Mouse (Mus musculus): ENCODE data around the gene Dmgdh. TPM values are rescaled to one million over a fixed set of nuclear protein-coding genes. Genes with fewer than 3 reads are reported as not detected.

Dmgdh gene
- polyA plus RNA-seq, 1 experiment from 2014 or later, result not detected

DNA sequence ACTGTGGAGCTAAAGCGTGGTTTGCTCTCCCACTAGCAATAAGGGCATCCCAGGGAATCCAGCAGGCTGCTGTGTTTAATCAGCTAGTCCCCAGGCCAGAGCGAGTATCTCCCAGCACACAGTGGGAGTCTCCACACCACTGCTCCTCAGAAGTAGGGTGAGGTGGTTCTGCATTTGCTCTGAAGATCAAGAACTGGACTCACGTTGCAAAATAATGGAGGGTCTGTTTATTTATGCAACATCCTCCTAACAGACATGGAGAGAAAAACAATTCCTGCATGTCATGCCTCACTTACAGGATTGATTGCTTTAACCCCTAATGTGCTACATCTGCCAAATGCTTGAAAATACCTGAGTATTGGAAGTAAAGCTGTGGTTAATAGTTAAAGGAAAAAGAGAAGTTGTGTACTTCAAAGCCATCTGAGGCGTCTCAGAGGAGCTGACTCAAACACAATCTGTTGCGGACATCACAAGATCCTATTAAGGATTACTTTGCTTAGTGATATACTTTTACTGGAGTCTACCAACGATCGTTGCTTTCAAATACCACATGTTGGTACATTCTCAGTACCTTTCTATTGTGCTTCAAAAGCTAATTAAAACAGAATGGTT is 99.6 kb downstream of the Dmgdh start:
- no peaks in the 10 kb centered on the region for H3K9me3 ChIP-seq (ENCODE audit: control insufficient read depth, low read length)
- no peaks in the 10 kb centered on the region for H3K27me3 ChIP-seq (ENCODE audit: control insufficient read depth, insufficient read depth, low read depth, low read length)
- H3K36me3 ChIP-seq (ENCODE audit: control insufficient read depth, insufficient read depth, low read length), result no peaks in the 10 kb centered on the region
- no peak overlapping the region for H3K9ac ChIP-seq (ENCODE audit: low read length)
- no peak overlapping the region for H3K27ac ChIP-seq (ENCODE audit: low read length)
- H3K4me2 ChIP-seq (ENCODE audit: low read depth, low read length), result no peak overlapping the region
- H3K4me3 ChIP-seq (ENCODE audit: low read length), result no peak overlapping the region
- peaks cover 13% of the 10 kb centered on the region for H3K4me1 ChIP-seq (replicated peaks; ENCODE audit: control insufficient read depth, insufficient read depth, low read length)
- 53% methylated on average over 7 of the region's 7 CpGs for WGBS
- ATAC-seq (ENCODE audit: low read depth), result no peak

DNA sequence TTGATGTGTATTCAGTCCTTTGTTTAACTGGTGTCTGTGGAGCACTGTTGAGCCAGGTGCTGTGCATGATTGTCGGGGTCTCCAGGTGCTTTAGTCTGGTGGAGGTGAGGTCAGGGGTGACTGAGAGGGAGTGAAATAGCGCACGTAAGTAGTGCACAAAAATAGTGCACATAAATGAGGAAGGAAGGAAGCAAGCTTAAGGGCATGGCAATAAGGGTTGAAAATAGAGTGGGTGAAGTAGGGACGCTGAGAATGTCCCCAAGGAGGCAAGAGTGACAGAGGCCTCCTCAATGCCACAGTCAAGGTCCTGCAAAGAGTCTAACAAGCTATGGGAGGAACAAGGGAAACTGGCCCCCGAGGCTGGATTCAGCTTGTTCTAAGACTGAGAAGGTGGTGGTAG is 108.6 kb downstream of the Dmgdh start:
- peaks cover 2% of the 10 kb centered on the region; the same call in 1 of the 2 replicates for H3K9me3 ChIP-seq (ENCODE audit: control insufficient read depth, low read length)
- WGBS, result 72% methylated on average over 5 of the region's 5 CpGs
- no peak overlapping the region for H3K9ac ChIP-seq (ENCODE audit: low read length)
- no peak overlapping the region for H3K4me2 ChIP-seq (ENCODE audit: low read depth, low read length)
- no peak for ATAC-seq (ENCODE audit: low read depth)
- no peak overlapping the region for H3K4me3 ChIP-seq (ENCODE audit: low read length)
- H3K4me1 ChIP-seq (replicated peaks; ENCODE audit: control insufficient read depth, insufficient read depth, low read length), result peaks cover 6% of the 10 kb centered on the region
- H3K36me3 ChIP-seq (ENCODE audit: control insufficient read depth, insufficient read depth, low read length), result no peaks in the 10 kb centered on the region; the same call in 1 of the 2 replicates
- no peak overlapping the region for H3K27ac ChIP-seq (ENCODE audit: low read length)
- H3K27me3 ChIP-seq (ENCODE audit: control insufficient read depth, insufficient read depth, low read depth, low read length), result no peaks in the 10 kb centered on the region

- Histone ChIP-seq H3K4me1 (replicated peaks; ENCODE audit: control insufficient read depth, insufficient read depth, low read length) (peaks cover 9% of the 10 kb centered on the region), H3K4me2 (ENCODE audit: low read depth, low read length) (no peak overlapping the region), H3K9me3 (ENCODE audit: control insufficient read depth, low read length) (peaks cover 2% of the 10 kb centered on the region; the same call in 1 of the 2 replicates), H3K9ac (ENCODE audit: low read length) (no peak overlapping the region), H3K4me3 (ENCODE audit: low read length) (no peak overlapping the region), H3K36me3 (ENCODE audit: control insufficient read depth, insufficient read depth, low read length) (no peaks in the 10 kb centered on the region; the same call in 1 of the 2 replicates), H3K27me3 (ENCODE audit: control insufficient read depth, insufficient read depth, low read depth, low read length) (no peaks in the 10 kb centered on the region), H3K27ac (ENCODE audit: low read length) (no peak overlapping the region)
- WGBS, result 57% methylated on average over 3 of the region's 3 CpGs
- no peak for ATAC-seq (ENCODE audit: low read depth)
Measured at GRCm38 (mm10) chr13:93785329-93785728, 111.1 kb downstream of the Dmgdh start.

DNA sequence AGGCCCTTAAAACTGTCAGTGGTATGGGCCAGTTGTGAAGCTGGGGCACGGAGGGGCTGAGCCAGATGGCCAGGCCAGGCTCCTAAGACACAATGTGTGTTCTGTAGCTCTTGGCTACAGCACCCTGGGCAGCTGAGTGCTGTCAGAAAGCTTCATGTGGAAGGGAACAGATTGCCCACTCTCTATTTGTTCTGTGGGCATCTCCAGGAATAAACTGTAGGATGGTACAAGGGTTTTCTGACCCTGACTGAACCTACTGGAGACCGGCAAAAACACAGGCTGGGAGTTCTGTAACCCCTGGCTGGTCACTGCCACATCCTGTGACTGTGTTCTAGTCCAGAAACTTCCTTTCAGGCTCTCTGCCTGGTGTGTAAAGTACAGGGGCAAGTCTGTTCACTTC is 111.8 kb downstream of the Dmgdh start:
- Histone ChIP-seq H3K27me3 (ENCODE audit: control insufficient read depth, insufficient read depth, low read depth, low read length) (no peaks in the 10 kb centered on the region), H3K9ac (ENCODE audit: low read length) (no peak overlapping the region), H3K4me2 (ENCODE audit: low read depth, low read length) (no peak overlapping the region), H3K9me3 (ENCODE audit: control insufficient read depth, low read length) (peaks cover 2% of the 10 kb centered on the region; the same call in 1 of the 2 replicates), H3K4me3 (ENCODE audit: low read length) (no peak overlapping the region), H3K36me3 (ENCODE audit: control insufficient read depth, insufficient read depth, low read length) (no peaks in the 10 kb centered on the region; the same call in 1 of the 2 replicates), H3K4me1 (replicated peaks; ENCODE audit: control insufficient read depth, insufficient read depth, low read length) (peaks cover 9% of the 10 kb centered on the region), H3K27ac (ENCODE audit: low read length) (no peak overlapping the region)
- WGBS, result 85% methylated on average over 2 of the region's 2 CpGs
- ATAC-seq (ENCODE audit: low read depth), result no peak

DNA sequence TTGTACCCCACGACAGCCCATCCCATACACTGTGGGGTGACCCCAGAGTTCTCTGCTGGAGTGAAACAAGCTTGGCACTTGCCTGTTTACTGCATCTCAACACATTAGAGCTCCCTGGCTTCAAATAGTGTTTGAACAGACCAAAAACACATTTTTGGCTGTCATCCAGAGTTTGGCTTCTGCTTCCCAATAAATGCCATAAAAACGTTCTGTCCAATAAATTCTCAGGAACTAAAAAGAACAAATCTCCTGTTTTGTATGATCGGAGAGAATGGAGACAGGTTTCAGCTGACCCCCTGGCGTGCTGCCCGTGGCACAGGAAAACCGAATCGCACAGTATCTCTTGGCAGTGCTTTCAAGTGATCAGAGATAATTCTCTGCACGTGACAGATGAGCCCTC is 113.4 kb downstream of the Dmgdh start:
- Histone ChIP-seq H3K27me3 (ENCODE audit: control insufficient read depth, insufficient read depth, low read depth, low read length) (no peaks in the 10 kb centered on the region), H3K36me3 (ENCODE audit: control insufficient read depth, insufficient read depth, low read length) (peaks cover 2% of the 10 kb centered on the region; the same call in 1 of the 2 replicates), H3K9me3 (ENCODE audit: control insufficient read depth, low read length) (no peaks in the 10 kb centered on the region), H3K27ac (ENCODE audit: low read length) (no peak overlapping the region), H3K4me1 (replicated peaks; ENCODE audit: control insufficient read depth, insufficient read depth, low read length) (peaks cover 9% of the 10 kb centered on the region), H3K4me2 (ENCODE audit: low read depth, low read length) (no peak overlapping the region), H3K4me3 (ENCODE audit: low read length) (no peak overlapping the region), H3K9ac (ENCODE audit: low read length) (no peak overlapping the region)
- WGBS, result 40% methylated on average over 8 of the region's 8 CpGs
- peak; percentile 71; the same call in 1 of the 2 replicates for ATAC-seq (ENCODE audit: low read depth)

DNA sequence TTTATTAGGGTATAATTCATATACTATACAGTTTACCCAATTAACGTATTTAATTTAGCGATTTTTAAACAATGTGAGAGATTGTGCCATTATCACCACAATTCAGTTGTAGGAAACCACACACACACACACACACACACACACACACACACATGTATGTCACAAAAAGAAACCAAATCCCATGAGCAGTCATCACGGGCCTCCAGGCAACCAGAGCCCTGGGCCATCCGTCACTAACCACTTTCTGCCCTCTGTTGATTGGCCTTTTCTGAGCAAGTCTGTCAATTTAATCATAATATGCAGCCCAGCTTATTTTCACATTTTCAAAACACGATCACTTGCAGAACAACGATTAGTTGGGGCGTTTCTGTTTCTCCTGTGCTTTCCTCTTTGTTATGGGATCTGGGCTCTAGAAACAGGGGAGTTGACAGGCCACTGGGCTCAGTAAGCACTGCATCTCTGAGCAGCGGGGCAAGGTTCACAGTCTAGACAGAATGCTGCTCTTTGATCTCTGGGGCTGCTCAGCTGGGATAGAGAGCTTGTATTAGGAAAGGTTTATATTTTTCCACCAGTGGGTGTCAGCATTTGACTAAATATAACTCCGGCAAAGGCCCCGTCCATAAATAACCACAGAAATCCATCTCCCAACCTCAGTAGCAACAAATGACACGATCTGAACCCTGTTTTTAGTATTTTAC is 118.9 kb downstream of the Dmgdh start:
- H3K9ac ChIP-seq (ENCODE audit: low read length), result no peak overlapping the region
- peaks cover 2% of the 10 kb centered on the region; the same call in 1 of the 2 replicates for H3K9me3 ChIP-seq (ENCODE audit: control insufficient read depth, low read length)
- 0 out of 2 replicates have a peak overlapping the region, but pooled peaks have one; percentile 4 for H3K27ac ChIP-seq (ENCODE audit: low read length)
- 41% methylated on average over 11 of the region's 11 CpGs for WGBS
- peaks cover 2% of the 10 kb centered on the region; the same call in 1 of the 2 replicates for H3K36me3 ChIP-seq (ENCODE audit: control insufficient read depth, insufficient read depth, low read length)
- H3K4me3 ChIP-seq (ENCODE audit: low read length), result no peak overlapping the region
- H3K4me2 ChIP-seq (ENCODE audit: low read depth, low read length), result no peak overlapping the region
- ATAC-seq (ENCODE audit: low read depth), result peak; percentile 73
- 0 out of 2 replicates have a peak, but pooled peaks cover 2% of the 10 kb centered on the region for H3K4me1 ChIP-seq (replicated peaks; ENCODE audit: control insufficient read depth, insufficient read depth, low read length)
- no peaks in the 10 kb centered on the region for H3K27me3 ChIP-seq (ENCODE audit: control insufficient read depth, insufficient read depth, low read depth, low read length)

DNA sequence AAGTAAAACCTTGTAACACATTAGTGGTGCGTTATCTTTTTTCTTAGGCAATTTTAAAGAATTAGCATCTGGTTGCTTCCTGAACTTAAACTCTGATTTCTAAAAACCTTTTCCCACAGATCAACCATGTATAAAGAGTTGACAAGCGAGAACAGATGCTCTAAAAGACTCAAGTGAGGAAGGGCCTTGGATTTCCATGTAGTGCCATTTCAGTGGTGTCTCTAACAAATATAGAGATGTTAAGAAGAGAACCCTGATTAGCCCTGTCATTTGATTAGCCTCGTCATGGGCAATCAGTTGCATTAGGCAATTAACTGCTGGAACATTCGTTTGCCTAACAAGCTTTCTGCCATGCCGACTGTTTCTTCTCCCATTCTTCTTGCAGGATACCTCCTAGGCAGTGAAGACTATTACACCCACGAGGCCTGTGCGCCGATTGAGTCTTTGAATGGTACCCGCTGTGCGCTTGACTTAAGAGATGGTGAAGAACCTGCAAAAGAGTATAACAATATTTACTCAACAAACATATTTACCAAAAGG is 119.5 kb downstream of the Dmgdh start:
- Histone ChIP-seq H3K4me3 (ENCODE audit: low read length) (no peak overlapping the region), H3K4me2 (ENCODE audit: low read depth, low read length) (no peak overlapping the region), H3K27ac (ENCODE audit: low read length) (no peak overlapping the region), H3K4me1 (replicated peaks; ENCODE audit: control insufficient read depth, insufficient read depth, low read length) (no peaks in the 10 kb centered on the region), H3K27me3 (ENCODE audit: control insufficient read depth, insufficient read depth, low read depth, low read length) (no peaks in the 10 kb centered on the region), H3K36me3 (ENCODE audit: control insufficient read depth, insufficient read depth, low read length) (peaks cover 2% of the 10 kb centered on the region; the same call in 1 of the 2 replicates), H3K9ac (ENCODE audit: low read length) (no peak overlapping the region), H3K9me3 (ENCODE audit: control insufficient read depth, low read length) (peaks cover 3% of the 10 kb centered on the region; the same call in 1 of the 2 replicates)
- 73% methylated on average over 10 of the region's 10 CpGs for WGBS
- no peak for ATAC-seq (ENCODE audit: low read depth)

GRCm38 (mm10) chr13:93797011-93797600 is 122.9 kb downstream of the Dmgdh start:
- Histone ChIP-seq H3K36me3 (ENCODE audit: control insufficient read depth, insufficient read depth, low read length) (no peaks in the 10 kb centered on the region), H3K4me2 (ENCODE audit: low read depth, low read length) (no peak overlapping the region), H3K27ac (ENCODE audit: low read length) (no peak overlapping the region), H3K27me3 (ENCODE audit: control insufficient read depth, insufficient read depth, low read depth, low read length) (no peaks in the 10 kb centered on the region), H3K9me3 (ENCODE audit: control insufficient read depth, low read length) (peaks cover 3% of the 10 kb centered on the region; the same call in 1 of the 2 replicates), H3K4me3 (ENCODE audit: low read length) (no peak overlapping the region), H3K4me1 (replicated peaks; ENCODE audit: control insufficient read depth, insufficient read depth, low read length) (no peaks in the 10 kb centered on the region), H3K9ac (ENCODE audit: low read length) (no peak overlapping the region)
- no peak for ATAC-seq (ENCODE audit: low read depth)
- 69% methylated on average over 5 of the region's 5 CpGs for WGBS
